Mouse (Mus musculus) spleen, adult 2 months (tissue): ENCODE results near the gene Cant1.

Source experiments
- CTCF ChIP-seq: fragments of 200-500 bp; IDR thresholded peaks from 2 replicates; pipeline ENCODE4 v1.5.1; 2011; ENCODE audit warnings: mild to moderate bottlenecking, inconsistent platforms; ENCODE audit not compliant: insufficient read depth, insufficient read length, insufficient replicate concordance; ENCODE audit errors: extremely low read depth
- POLR2A ChIP-seq: fragments of 200-500 bp; IDR thresholded peaks from 2 replicates; pipeline ENCODE4 v1.6.1; 2011; ENCODE audit warnings: low read depth, low read length, inconsistent platforms

GRCm38 (mm10) chr11:118375461-118375860, 43.4 kb downstream of the Cant1 start:
- TF ChIP-seq CTCF (no peak), POLR2A (no peak)
